Mouse (Mus musculus): ENCODE results near the gene Dmpk.
"Not testable (repeated sequence)": the region's sequence is repeated elsewhere in the genome, so short reads cannot be mapped to it uniquely, and the experiment has no call there.

Gene Dmpk

DNA sequence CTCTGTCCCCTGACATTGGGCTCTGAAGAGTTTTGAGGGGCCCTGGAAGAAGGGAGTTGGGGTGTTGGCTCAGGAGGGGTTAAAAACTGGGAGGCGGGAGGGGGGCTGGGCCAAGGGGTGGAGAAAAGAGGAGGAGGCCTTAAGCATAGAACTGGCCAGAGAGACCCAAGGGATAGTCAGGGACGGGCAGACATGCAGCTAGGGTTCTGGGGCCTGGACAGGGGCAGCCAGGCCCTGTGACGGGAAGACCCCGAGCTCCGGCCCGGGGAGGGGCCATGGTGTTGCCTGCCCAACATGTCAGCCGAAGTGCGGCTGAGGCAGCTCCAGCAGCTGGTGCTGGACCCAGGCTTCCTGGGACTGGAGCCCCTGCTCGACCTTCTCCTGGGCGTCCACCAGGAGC lies at the start of gene Dmpk:
Gene Dmpk, plus strand, starts transcription at position 149 of the 400 bp plus-strand sequence.
- no peak for DNase-seq (ENCODE audit: low spot score)

DNA sequence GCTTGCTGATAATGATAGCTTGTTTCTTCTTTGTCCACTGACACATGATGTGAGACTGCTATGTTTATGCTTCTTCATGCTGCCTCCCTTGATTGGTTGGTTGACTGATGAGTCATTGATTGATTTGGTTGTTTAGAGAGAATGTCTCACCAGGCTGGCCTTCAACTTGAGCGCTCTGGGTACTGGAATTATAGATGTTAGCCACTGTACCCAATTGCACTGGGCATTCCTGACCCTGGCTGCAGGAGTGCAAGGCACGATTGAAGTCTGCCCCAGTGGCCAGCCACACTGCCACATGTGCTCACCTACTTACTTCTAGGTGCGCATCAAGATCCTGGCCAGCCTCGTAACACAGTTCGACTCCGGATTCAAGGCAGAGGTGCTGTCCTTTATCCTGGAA lies 39.0 kb upstream of the Dmpk start:
- DNase-seq (ENCODE audit: low spot score), result no peak

DNA sequence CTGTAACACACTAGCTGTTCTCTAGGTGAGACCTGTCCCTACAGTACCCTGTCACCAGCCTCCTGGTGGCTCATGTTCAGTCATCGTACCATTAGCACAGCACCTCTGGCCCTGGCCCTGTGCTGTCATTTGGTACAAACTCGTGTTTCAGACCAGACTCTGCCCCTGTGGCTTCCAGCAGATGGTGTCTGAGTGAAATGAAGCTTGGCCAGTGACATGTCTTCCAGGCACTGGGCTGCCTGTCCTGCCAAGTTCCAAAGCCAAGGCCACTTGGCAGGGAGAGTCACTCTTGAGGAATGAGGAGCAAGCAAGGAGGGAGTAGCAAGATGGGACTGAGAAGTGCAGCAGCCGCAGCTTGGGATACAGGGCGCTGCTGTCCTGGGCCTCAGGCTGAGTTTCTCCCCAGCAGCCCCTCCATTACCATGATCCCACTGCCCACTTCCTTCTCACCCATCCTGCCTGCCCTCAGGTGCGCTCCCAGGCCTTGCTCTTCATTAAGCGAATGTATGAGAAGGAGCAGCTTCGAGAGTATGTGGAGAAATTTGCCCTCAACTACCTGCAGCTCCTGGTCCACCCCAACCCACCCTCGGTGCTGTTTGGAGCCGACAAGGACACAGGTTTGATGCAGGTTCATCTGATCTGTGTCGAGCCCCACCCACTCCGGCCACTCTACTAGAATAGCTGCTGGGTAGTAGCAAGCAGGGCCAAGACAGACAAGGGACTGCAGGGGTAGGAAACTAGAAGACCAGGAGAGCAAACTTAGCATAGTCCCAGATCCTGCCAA lies 37.2 kb upstream of the Dmpk start:
- DNase-seq (ENCODE audit: low spot score), result no peak

DNA sequence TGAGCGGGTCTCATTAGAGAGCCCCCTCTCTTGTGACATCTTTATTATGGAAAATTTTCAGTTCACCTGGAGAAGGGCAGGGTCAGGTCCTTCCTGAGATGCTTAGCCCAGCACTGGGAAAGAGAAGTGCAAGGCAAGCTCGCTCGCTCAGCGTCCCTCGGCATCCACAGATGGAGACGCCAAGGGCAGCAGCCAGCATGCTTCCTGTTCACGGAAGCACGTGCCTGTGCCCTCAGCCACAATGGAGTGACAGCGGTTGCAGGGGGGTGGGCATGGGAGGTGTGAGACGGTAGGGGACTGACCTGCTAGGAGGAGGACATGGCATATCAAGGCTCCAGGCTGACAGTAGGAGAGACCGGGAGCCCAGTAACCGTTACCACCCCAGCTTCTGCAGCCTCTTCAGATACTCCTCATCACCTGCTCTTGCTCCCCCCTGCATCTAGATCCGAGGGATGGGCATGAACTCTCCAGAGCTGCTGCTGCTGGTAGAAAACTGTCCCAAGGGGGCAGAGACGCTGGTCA lies 35.6 kb upstream of the Dmpk start:
- DNase-seq (ENCODE audit: low spot score), result no peak

GRCm38 (mm10) chr7:19049252-19049651 lies 34.4 kb upstream of the Dmpk start:
- no peak for DNase-seq (ENCODE audit: low spot score)

DNA sequence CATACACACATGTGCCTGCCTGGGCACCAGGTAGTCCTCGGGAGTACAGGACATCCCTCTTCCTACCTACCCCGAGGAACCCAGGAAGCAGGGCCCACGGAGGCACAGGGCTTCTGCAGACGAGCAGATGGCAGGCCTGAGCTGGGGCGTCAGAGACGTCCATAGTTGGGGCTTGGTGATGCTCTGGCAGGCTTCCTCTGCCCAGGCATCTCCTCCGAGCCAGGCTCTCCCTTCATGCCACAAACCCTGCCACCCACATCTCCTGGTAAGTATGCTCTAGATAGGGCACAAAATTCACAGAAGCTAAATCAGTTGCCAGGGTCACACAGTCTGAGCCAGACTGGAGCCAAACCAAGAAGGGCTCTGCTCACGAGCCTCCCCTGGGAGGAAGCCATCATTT lies 33.5 kb upstream of the Dmpk start:
- DNase-seq (ENCODE audit: low spot score), result no peak

DNA sequence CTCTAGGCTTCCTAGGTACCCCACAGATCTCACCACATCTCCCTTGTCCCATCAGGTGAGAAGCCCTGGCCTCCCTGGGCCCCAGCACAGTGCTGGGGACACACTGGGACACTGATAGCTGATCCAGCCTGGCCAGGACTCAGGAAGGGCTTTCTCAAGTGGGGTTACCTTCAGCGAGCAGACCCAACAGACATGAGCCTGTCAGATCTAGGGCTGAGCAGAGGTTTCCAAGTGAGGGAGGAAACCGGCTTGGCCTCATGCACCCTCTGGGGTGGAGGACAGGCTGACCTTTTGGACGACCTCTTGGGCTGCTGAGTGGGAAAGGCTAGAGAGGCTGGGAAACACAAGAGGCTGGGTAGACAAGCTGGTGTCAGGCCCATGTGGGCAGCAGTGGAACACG lies 32.5 kb upstream of the Dmpk start:
- DNase-seq (ENCODE audit: low spot score), result no peak

GRCm38 (mm10) chr7:19052345-19053135 lies 31.1 kb upstream of the Dmpk start:
- DNase-seq (ENCODE audit: low spot score), result no peak

DNA sequence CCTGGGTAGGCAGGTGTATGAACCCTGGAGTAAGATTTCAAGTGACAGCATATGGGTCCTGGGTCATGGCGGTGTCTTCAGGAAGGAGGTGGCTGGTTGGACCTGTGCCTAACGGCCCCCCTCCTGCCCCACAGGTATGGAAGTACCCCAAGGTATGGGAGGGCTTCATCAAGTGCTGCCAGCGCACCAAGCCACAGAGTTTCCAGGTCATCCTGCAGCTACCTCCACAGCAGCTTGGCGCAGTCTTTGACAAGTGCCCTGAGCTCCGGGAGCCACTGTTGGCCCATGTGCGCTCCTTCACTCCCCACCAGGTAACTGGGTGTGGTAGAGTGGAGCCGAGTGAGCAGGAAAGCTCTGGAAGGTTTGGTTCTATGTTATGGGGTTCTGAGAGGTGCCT lies 30.5 kb upstream of the Dmpk start:
- no peak for DNase-seq (ENCODE audit: low spot score)

GRCm38 (mm10) chr7:19054047-19054776 lies 29.4 kb upstream of the Dmpk start, which contains the start of gene Rsph6a:
Rsph6a (plus strand) TSS chr7:19054690.
- DNase-seq (ENCODE audit: low spot score), result peak; percentile 86

DNA sequence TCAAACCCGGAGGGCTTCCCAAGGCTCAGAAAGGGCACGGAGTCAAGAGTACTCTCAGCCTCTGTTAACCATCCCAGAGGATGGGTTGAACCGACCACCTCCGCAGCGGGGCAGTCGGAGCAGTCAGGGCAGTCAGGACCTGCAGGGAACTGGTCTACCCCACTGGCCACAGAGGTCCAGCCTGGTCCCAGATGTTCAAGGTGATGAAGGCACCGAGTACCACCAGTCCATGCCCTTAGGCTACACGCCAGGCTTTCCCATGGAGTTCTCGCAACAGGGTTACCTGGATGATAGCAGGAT lies 28.9 kb upstream of the Dmpk start:
- DNase-seq (ENCODE audit: low spot score), result no peak

GRCm38 (mm10) chr7:19055108-19055507 lies 28.5 kb upstream of the Dmpk start:
- no peak for DNase-seq (ENCODE audit: low spot score)

DNA sequence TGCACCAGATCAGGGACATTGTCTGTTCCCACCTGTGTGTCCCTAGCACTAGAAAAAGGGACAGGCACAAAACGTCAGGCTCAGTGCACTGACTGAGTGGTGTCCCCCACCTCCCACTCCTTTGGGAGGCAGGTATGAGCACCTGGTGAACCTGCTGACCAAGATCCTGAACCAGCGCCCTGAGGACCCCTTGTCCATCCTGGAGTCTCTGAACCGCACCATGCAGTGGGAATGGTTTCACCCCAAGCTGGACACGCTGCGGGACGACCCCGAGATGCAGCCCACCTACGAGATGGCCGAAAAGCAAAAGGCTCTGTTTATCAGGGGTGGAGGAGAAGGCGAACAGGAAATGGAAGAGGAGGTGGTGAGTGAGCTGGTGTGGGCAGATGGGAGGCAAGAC lies 26.2 kb upstream of the Dmpk start:
- DNase-seq (ENCODE audit: low spot score), result no peak

DNA sequence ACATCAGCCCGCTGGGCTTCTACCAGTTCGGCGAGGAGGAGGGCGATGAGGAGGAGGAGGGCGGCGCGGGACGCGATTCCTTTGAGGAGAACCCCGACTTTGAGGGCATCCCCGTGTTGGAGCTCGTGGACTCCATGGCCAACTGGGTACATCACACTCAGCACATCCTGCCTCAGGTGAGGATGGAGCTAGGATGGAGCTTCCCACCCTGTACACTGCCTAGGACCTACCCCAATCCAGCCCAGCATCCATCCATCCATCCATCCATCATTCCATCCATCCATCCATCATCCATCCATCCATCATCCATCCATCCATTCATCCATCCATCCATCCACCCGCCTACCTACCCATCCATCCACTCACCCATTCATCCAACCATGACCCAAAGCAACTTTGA lies 17.8 kb upstream of the Dmpk start:
- DNase-seq (ENCODE audit: low spot score), result no peak

- no peak for DNase-seq (ENCODE audit: low spot score)
Observed at GRCm38 (mm10) chr7:19067063-19067462, 16.6 kb upstream of the Dmpk start.

DNA sequence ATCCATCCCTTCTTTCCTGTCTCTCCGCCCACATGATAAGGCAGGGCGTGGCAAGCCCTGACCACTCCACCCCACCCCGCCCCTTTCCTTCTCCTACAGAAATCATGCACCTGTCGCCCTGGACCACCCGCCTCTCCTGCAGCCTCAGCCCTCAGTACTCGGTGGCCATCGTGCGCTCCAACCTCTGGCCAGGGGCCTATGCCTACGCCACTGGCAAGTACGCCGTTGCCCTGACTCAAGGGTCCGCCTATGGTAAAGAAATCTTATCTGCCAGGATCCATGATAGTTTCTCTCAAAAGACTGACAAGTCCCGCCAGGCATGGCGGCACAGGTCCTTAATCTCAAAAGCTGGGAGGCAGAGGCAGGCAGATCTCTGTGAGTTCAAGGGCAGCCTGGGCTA lies 15.7 kb upstream of the Dmpk start:
- no peak for DNase-seq (ENCODE audit: low spot score)

DNA sequence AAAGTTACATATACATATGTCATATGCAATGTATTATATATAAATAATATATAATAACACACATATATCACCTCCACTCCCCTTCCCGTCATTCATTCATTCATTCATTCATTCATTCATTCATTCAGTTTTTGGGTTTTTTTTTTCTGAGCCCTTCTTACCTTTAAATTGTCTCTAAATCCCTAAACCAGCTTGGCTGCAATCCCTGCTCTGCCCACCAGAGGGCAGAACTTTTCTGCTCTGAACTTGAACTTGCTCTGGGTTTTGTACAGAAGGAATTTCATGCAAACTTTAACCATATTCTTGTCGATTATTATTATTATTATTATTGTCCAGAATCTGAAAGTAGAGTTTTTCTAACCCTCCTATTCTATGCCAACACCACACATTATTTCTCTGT lies 14.9 kb upstream of the Dmpk start:
- peak; percentile 62 for DNase-seq (ENCODE audit: low spot score)

GRCm38 (mm10) chr7:19069500-19069899 lies 14.1 kb upstream of the Dmpk start:
- DNase-seq (ENCODE audit: low spot score), result no peak

- DNase-seq (ENCODE audit: low spot score), result not testable (repeated sequence)
Observed at GRCm38 (mm10) chr7:19071024-19071423, 12.6 kb upstream of the Dmpk start.

- DNase-seq (ENCODE audit: low spot score), result no peak
Observed at GRCm38 (mm10) chr7:19073504-19073903, 10.1 kb upstream of the Dmpk start.

DNA sequence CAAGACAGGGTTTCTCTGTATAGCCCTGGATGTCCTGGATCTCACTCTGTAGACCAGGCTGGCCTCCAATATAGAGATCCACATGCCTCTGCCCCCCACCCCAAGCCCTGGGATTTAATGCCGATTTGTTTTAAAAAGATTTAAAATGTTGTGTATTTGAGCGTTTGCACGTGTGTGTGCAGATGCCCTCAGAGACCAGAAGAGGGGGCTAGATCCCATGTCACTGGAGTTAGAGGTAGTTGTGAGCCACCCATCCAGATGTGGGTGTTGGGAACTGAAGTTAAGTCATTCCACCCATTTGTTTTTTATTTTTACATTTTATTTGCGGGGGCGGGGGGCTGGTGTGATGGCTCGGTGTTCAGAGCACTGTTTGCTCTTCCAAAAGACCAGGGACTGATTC lies 9.2 kb upstream of the Dmpk start:
- DNase-seq (ENCODE audit: low spot score), result no peak

DNA sequence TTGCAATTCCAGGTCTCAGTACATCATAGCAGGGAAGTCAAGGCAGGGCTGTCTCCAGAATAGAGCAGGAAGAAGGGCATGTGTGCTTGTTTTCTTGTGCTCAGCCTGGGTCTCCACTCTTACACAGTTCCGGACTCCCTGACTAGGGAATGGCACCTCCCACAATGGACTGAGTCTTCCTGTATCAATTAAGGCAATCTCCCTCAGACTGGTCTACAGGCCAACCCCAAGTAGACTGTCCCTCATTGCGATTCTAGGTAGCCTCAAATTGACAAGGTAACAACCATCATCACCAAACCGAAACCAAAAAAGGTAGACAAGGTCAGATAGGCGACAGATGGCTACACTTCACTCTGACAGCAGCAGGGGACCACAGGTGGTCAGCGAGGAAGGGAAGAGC lies 8.4 kb upstream of the Dmpk start:
- no peak for DNase-seq (ENCODE audit: low spot score)

Data from embryo, embryonic 10 days (tissue).